Mouse (Mus musculus): ENCODE data around the gene Vmn1r114.
"Not testable (repeated sequence)": the region's sequence is repeated elsewhere in the genome, so short reads cannot be mapped to it uniquely, and the experiment has no call there.

Vmn1r114 gene

DNA sequence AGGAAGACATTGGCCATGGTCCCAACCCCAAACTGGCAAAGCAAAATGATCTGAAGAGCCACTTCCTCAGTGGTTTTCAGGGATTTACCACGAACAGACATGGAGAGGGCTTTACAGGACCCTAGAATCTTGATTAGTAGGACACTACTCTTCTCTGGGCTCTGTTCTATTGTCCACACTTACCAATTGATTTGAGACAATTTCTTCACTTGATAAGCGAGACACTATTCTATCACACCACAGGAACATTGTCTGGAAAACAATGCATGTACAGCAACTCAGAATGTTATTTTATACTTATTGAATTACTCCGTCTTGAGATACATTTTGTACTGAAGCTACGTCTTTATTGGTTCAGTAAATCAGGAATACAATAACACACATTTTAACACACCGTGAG, at the start of gene Vmn1r114:
TSS of gene Vmn1r114 (minus strand) at position 101 of the 400 bp plus-strand sequence.
- in situ Hi-C loops (cut with MboI; ENCODE audit: low sequenced_read_pairs), result not testable (repeated sequence)

DNA sequence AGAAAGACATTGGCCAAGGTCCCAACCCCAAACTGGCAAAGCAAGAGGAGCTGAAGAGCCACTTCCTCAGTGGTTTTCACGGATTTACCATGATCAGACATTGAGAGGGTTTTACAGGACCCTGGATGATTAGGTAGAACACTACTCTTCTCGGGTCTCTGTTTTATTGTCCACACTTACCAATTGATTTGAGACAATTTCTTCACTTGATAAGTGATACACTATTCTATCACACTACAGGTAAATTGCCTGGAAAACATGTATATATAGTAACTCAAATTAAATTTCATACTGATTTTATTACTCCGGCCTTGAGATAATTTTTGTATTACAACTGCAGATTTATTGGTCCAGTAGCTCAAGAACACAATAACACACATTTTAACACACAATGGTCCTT, 32.9 kb upstream of the Vmn1r114 start, which contains the start of gene Vmn1r115:
TSS of gene Vmn1r115 (minus strand) at position 101 of the 400 bp plus-strand sequence.
- in situ Hi-C loops (cut with MboI; ENCODE audit: low sequenced_read_pairs), result not testable (repeated sequence)

DNA sequence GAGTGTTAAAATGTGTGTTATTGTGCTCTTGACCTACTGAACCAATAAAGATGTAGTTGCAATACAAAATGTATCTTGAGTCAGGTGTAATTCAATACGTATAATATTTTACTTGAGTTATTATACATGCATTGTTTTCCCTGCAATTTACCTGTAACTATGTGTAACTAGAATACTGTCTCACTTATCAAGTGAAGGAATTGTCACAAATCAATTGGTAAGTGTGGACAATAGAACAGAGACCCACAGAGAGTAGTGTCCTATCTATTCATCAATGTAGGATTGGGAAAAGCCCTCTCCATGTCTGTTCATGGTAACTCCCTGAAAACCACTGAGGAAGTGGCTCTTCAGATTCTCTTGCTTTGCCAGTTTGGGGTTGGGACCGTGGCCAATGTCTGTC, 25.0 kb downstream of the Vmn1r114 start, which contains the start of gene Vmn1r113:
TSS of gene Vmn1r113 (plus strand) at position 301 of the 400 bp plus-strand sequence.
- in situ Hi-C loops (cut with MboI; ENCODE audit: low sequenced_read_pairs), result not testable (repeated sequence)

DNA sequence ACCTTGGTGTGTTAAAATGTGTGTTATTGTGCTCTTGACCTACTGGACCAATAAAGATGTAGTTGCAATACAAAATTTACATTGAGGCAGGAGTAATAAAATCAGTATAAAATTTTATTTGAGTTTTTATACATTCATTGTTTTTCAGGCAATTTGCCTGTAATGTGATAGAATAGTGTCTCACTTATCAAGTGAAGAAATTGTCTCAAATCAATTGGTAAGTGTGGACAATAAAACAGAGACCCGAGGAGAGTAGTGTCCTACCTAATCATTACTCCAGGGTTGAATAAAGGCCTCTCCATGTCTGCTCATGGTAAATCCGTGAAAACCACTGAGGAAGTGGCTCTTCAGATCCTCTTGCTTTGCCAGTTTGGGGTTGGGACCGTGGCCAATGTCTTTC, 41.1 kb downstream of the Vmn1r114 start, which contains the start of gene Vmn1r112:
TSS of gene Vmn1r112 (plus strand) at position 301 of the 400 bp plus-strand sequence.
- in situ Hi-C loops (cut with MboI; ENCODE audit: low sequenced_read_pairs), result not testable (repeated sequence)

All from CH12F3 (cell line).